Mouse (Mus musculus): ENCODE measurements at regions not wholly inside any gene's neighbourhood (a gene's known extent, or its start where the extent isn't known, plus 50 kb on each side); places are given as distances from the start of the nearest gene placed in this dataset.

DNA sequence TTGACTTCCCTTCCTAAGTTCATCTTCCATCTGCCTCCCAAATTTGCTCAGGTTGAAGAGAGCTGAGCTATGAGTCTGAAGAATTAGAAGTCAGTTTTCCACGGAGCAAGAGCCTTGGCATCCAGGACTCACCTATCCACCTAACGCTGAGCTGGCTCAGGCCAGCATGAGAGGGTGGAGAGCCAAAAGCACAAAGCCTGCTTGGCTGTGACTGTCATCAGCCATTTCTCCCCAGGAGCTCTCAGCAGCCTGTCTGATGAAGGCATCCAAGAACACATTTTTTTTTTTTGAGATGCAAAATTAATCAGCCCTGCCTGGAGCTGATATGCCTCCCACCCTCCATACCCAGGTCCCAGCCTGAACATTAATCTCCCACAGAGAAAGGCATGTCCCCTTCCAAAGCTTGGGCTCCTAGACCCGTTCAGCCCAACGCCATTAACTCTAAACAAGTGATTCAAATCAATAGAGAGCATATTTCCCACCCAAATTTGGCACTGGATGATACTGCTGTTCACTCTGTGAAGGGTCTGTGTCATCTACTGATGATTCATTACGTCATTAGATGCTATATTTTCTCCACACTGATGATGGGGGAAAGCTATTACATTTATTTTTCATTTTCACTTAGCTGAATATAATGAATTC lies 103.8 kb upstream of the Peli1 start:
- no peak for DNase-seq

DNA sequence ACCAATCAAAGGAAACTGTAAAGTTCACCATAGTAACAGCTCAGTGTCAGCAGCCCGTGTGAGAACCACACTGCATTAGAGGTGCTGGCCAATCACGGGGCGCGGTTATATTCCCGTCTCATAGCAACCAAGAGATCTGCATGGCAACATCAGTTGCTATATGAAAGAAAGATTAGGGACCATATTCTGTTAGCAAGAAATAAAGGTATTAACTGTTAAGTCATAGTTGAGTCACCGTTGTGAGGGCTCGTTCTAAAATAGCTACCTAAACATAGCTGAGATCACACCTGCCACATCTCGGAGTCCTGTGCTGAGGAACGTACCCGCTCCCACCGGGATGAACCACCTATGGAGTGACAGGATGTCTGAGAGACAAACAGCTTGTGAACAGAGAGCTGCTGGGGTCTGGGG lies 103.2 kb upstream of the Peli1 start:
- peak; percentile 75 for DNase-seq

DNA sequence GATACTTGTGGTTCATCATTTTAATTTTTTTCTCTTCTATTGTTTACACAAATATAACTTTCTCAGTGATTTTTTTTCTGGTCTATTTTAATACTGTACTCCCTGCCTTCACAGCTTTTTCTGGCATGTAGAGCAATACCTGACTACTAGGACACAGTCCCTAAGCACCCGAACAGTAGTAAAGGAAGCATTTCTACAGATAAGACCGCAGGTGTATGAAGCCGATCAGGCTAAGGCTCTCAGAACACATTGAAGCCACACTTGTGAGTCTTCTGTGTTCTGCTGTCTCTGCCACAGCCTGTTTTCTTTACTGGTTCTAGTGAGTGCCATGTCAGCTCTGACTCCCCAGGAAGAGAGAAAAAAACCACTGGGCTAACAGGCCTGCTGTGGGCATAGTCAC lies 102.2 kb upstream of the Peli1 start:
- DNase-seq: no peak

- no peak for DNase-seq
These were observed 97.5 kb upstream of the Peli1 start for GRCm38 (mm10) chr11:20993580-20993979.

- DNase-seq: no peak
These were observed 89.7 kb upstream of the Peli1 start for GRCm38 (mm10) chr11:21001400-21001799.

- DNase-seq: no peak
These were observed 83.9 kb upstream of the Peli1 start for GRCm38 (mm10) chr11:21007222-21007621.

DNA sequence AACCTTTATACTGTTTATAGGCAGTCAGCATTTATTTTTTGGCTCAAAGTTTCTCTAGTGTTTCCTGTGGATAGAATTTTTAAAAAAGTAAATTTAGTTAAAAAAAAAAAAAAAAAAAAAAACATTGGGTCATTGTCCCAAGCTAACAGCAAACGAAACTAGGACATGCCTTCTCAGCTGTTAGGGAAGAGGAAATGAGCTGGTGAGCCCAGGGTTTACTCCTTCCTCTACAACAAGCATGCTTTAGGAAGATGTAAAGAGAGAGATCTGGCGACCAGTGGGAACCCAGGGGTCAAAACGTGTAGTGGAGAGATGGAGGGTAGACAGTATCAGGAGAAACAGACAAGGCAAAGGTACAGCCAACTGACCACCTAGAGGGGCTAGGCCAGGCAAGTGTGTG lies 81.6 kb upstream of the Peli1 start:
- DNase-seq: no peak

- DNase-seq: no peak
These were observed 80.2 kb upstream of the Peli1 start for GRCm38 (mm10) chr11:21010867-21011266.

- DNase-seq: no peak
These were observed 76.8 kb upstream of the Peli1 start for GRCm38 (mm10) chr11:21014250-21014649.

DNA sequence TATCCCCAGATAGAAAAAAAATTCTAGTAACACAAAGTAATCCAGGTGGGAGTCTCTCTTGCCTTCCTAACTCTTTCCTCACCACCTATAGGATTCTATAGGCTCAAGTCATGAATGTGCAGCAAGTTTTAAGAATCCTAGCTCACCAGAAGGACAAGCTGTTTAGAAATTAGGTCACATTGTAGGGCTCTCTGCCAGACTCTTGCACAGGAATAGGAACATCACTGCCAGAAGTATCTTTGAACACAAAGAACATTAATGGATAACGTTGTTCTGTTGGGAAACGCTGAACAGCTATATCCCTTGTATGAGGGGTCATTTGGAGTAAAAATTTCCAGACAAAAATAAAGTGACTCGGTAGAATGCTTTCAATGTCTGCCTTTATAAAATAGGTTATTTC lies 75.6 kb upstream of the Peli1 start:
- no peak for DNase-seq

DNA sequence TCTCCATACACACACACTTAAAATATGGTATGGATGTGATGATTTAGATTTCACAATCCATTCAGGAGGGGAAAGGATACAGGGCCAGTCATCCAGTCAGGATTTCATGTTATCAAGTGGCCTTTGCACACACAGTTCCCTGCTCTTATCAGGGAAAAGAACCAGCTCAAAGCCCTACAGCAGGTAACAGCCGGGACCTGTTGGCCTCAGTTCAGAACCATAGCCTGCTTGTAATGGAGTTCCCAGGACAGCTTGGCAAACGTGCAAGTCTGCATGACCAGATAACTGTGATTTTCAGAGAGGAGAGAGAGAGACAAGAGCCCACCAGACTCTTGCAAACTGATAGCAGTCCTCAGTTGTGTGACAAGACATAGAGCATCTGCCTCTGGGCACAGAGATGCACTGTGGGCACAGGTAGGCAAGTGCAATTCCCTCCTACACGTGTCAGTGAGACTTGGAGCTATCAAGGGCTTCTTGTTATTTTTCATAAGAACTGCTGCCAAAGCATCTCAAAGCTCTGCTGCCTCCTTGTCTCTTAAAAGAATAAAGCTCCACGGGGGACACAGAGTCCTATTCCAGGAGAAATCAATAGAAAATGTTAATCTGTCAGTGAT lies 74.9 kb upstream of the Peli1 start:
- DNase-seq: no peak

DNA sequence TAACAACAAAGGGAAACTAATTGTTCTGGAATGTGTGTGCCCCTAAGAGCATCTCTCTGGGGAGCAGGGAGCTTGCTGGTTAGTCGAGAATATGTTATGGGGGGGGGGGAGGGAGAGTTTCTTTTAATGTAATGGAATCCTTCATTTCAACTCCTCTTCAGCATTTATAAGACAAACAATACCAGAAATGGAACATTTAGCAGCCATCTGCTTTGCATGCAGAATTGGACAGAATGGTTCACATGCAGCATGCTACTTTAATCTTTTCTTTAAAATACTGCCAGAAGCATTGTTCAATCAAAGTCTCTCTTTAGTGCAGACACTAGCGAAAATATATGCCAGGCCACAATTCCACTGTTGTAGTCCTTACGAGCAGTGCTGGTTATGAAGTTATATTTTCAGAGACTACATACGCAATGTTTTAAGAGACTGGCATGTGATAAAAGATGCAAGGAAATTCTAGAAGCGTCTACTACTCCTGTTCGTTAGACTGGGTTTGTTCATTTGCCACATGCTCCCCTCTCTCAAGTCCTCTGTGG lies 74.2 kb upstream of the Peli1 start:
- no peak for DNase-seq

DNA sequence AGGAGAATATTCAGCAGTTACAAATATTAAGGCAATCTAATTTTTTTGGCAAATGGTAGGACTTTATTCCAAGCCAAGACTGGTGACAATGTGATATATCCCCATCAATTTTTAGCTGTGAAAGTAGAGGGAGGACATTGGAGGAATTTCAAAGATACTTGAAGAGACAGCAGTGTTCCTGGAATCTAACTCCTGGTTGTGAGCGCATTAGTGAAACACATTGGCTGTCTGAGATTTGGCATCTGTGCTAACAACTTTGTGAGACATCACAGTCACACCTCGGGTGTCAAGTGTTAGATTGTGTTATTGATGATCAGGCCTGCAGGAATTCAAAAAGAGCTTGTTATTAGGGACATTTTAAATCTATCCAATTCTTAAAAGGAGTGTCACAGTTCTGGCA lies 71.3 kb upstream of the Peli1 start:
- no peak for DNase-seq

DNA sequence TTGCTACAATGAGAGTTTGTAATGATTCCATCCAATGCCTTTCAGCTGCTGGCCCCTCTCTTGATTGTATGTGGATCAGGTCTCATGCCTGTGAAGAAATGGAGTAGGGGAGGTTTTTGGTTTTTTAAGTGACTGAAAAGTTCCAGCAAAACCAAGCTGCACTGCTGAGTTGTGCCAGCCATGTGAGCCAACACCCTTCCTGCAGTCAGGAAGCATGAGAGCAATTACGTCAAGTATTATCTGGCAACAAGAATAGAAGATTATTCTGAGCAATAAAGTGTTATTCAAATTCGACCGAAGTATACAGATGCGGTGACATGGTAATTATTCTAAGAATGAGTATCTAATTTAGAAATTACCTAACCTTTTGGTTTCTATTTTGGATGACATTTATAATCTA lies 67.0 kb upstream of the Peli1 start:
- no peak for DNase-seq

- no peak for DNase-seq
These were observed 66.6 kb upstream of the Peli1 start for GRCm38 (mm10) chr11:21024521-21024920.

GRCm38 (mm10) chr11:21027299-21027698 lies 63.8 kb upstream of the Peli1 start:
- DNase-seq: no peak

DNA sequence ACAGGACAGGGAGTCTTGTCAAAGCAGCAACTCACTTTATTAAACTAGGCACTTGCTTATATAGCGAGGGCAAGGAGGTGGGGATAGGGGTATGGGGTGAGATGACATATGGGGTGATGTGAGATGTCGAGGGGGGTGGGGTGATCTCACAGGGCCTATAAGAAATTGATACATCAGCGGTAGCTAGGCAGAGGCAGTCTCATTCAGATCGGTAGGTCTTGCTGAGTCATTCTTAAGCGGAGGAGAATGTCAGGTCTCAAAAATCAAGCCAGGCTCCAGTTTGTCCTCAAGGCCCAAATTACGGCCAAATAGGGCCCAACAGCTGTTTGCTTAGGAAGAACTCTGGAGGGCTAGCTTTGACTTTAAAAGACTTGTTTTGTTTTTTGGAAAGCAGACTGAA lies 60.7 kb upstream of the Peli1 start:
- DNase-seq: no peak

- DNase-seq: no peak
These were observed 59.3 kb upstream of the Peli1 start for GRCm38 (mm10) chr11:21031816-21032215.

DNA sequence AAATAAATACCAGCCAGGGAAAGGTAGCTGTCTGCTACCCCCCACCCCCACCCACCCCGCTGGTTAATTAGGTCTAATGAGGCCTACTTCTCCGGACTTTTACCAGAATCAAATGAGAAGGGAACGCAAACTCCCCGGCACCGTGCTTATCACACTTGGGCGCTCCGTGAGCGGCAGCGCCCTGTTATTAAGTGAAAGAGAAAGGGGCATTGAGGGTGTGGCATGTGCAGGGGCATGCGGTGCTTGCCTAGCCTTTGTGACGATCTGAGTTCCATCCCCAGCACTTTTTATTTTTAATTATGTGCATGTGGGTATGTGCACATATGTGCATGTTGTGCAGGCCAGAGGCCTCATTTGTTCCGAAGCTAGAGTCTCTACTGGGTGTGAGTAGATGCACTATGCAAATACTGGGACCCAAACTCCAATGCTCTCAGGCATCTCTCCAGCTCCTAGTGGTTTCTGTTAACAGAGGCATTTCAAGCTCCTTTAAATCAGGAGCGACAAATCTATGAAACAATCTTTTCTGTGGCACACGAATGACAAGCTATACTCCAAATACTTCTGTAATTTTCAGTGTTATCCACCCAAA lies 57.8 kb upstream of the Peli1 start:
- no peak for DNase-seq

GRCm38 (mm10) chr11:21033823-21034401 lies 57.2 kb upstream of the Peli1 start:
- DNase-seq: peak; percentile 26

DNA sequence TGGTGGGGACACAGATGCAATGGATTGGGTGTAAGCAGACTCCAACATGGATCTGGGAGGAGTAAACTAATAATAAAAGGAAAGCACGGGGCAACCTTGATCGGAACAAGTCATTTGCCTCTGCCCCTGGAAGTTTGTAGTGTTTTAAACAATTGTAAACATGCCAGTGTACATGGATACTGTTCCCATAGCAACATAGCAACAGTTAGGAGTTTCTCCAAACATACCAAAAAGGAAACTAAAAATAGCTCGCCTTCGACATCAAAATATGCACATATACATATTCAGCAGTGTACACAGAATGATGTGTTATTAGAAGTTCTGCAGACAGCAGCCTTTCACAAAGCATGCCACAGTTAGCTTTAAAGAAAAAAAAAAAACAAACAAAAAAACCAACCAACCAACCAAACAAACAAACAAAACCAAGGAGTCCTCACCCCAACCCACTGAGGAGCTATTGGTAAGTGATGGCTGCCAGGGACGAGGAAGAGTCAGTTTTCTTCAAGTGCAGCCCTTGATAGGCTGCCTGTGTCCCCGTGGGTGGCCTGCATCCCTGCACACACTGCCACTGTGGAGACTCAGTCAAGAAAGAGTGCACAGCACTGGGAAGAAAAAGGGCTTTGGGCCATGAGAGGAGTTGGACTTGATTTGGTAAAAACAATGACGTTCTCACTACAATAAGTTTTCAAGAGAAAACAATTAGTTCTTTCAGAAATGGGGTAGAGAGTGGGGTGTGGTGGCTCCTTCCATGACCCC lies 54.8 kb upstream of the Peli1 start:
- no peak for DNase-seq

- DNase-seq: no peak
These were observed 53.7 kb upstream of the Peli1 start for GRCm38 (mm10) chr11:21037267-21037906.

DNA sequence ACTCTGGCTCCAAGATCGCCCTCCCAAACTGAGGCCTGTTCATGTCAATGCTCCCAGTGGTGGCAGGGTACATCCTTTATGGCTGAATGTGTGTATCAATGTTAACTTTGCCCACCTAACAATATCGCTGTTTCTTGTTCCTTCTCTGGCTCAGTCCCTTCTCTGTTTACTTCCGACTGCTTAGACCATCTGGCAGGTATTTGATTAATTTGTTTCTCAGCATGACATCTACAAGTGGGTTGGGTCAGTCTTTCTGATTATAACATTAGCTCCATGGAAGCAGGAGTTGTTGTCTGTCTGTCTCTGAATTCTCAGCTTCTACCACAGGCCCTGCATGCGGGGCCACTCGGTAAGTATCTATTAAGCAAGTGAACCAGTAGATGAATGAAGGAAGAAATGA lies 49.9 kb upstream of the Peli1 start:
- no peak for DNase-seq

Measured in right cerebral cortex, postnatal 14 days (tissue).